Mouse (Mus musculus): ENCODE data around the gene Mbd3. TPM values are rescaled to one million over a fixed set of nuclear protein-coding genes. Genes with fewer than 3 reads are reported as not detected.
"Not testable (repeated sequence)": the region's sequence is repeated elsewhere in the genome, so short reads cannot be mapped to it uniquely, and the experiment has no call there.

Mbd3 gene
- polyA plus RNA-seq, 1 experiment: 186 TPM

GRCm38 (mm10) chr10:80348981-80349380 lies 50.4 kb downstream of the Mbd3 start:
- H3K4me1 ChIP-seq (ENCODE audit: control insufficient read depth, insufficient read depth, low read length): peaks cover 2% of the 10 kb centered on the region; the same call in 1 of the 2 replicates
- TF ChIP-seq POLR2A (IDR thresholded peaks at IDR 0.05; ENCODE audit: extremely low read depth, insufficient read depth, low read length): no peak
- no peak for TF ChIP-seq CTCF (IDR thresholded peaks at IDR 0.05; ENCODE audit: extremely low read depth, insufficient read depth, low read length)
- H3K4me3 ChIP-seq (ENCODE audit: insufficient read depth, low read length): no peak overlapping the region
- no peak overlapping the region for H3K27ac ChIP-seq (ENCODE audit: insufficient read depth, low read length)

- peaks cover 2% of the 10 kb centered on the region; the same call in 1 of the 2 replicates for H3K4me1 ChIP-seq (ENCODE audit: control insufficient read depth, insufficient read depth, low read length)
- H3K4me3 ChIP-seq (ENCODE audit: insufficient read depth, low read length): peak within 1 kb of the TSS; percentile 21; the same call in 1 of the 2 replicates
- no peak within 1 kb of the TSS for H3K27ac ChIP-seq (ENCODE audit: insufficient read depth, low read length)
- TF ChIP-seq CTCF (IDR thresholded peaks at IDR 0.05; ENCODE audit: extremely low read depth, insufficient read depth, low read length) (no peak), POLR2A (IDR thresholded peaks at IDR 0.05; ENCODE audit: extremely low read depth, insufficient read depth, low read length) (no peak)
Measured at GRCm38 (mm10) chr10:80348244-80348781, 51.0 kb downstream of the Mbd3 start, which contains the start of gene Adamtsl5. Gene Adamtsl5 (minus strand): TSS chr10:80348412.

- no peak overlapping the region for H3K27ac ChIP-seq (ENCODE audit: insufficient read depth, low read length)
- TF ChIP-seq CTCF (IDR thresholded peaks at IDR 0.05; ENCODE audit: extremely low read depth, insufficient read depth, low read length): no peak
- TF ChIP-seq POLR2A (IDR thresholded peaks at IDR 0.05; ENCODE audit: extremely low read depth, insufficient read depth, low read length): no peak
- peaks cover 2% of the 10 kb centered on the region; the same call in 1 of the 2 replicates for H3K4me1 ChIP-seq (ENCODE audit: control insufficient read depth, insufficient read depth, low read length)
- H3K4me3 ChIP-seq (ENCODE audit: insufficient read depth, low read length): peak overlapping the region; percentile 21; the same call in 1 of the 2 replicates
Measured at GRCm38 (mm10) chr10:80347514-80347967, 51.8 kb downstream of the Mbd3 start.

- H3K4me3 ChIP-seq (ENCODE audit: insufficient read depth, low read length); H3K4me1 ChIP-seq (ENCODE audit: control insufficient read depth, insufficient read depth, low read length); H3K27ac ChIP-seq (ENCODE audit: insufficient read depth, low read length): not testable (repeated sequence)
Measured at GRCm38 (mm10) chr10:80345929-80346328, 53.4 kb downstream of the Mbd3 start.

GRCm38 (mm10) chr10:80345122-80345521 lies 54.2 kb downstream of the Mbd3 start:
- Histone ChIP-seq H3K4me1 (ENCODE audit: control insufficient read depth, insufficient read depth, low read length) (peaks cover 2% of the 10 kb centered on the region; the same call in 1 of the 2 replicates), H3K27ac (ENCODE audit: insufficient read depth, low read length) (no peak overlapping the region), H3K4me3 (ENCODE audit: insufficient read depth, low read length) (no peak overlapping the region)
- TF ChIP-seq CTCF (IDR thresholded peaks at IDR 0.05; ENCODE audit: extremely low read depth, insufficient read depth, low read length) (no peak), POLR2A (IDR thresholded peaks at IDR 0.05; ENCODE audit: extremely low read depth, insufficient read depth, low read length) (no peak)

- Histone ChIP-seq H3K4me1 (ENCODE audit: control insufficient read depth, insufficient read depth, low read length) (peaks cover 2% of the 10 kb centered on the region; the same call in 1 of the 2 replicates), H3K27ac (ENCODE audit: insufficient read depth, low read length) (no peak overlapping the region; the same call in 1 of the 2 replicates), H3K4me3 (ENCODE audit: insufficient read depth, low read length) (no peak overlapping the region)
- TF ChIP-seq CTCF (IDR thresholded peaks at IDR 0.05; ENCODE audit: extremely low read depth, insufficient read depth, low read length): no peak
- TF ChIP-seq POLR2A (IDR thresholded peaks at IDR 0.05; ENCODE audit: extremely low read depth, insufficient read depth, low read length): no peak
Measured at GRCm38 (mm10) chr10:80344131-80344661, 55.2 kb downstream of the Mbd3 start.

GRCm38 (mm10) chr10:80343425-80343895 lies 55.9 kb downstream of the Mbd3 start:
- Histone ChIP-seq H3K4me1 (ENCODE audit: control insufficient read depth, insufficient read depth, low read length) (peaks cover 2% of the 10 kb centered on the region; the same call in 1 of the 2 replicates), H3K27ac (ENCODE audit: insufficient read depth, low read length) (no peak overlapping the region), H3K4me3 (ENCODE audit: insufficient read depth, low read length) (no peak overlapping the region)
- TF ChIP-seq CTCF (IDR thresholded peaks at IDR 0.05; ENCODE audit: extremely low read depth, insufficient read depth, low read length): no peak
- no peak for TF ChIP-seq POLR2A (IDR thresholded peaks at IDR 0.05; ENCODE audit: extremely low read depth, insufficient read depth, low read length)

- no peak for TF ChIP-seq CTCF (IDR thresholded peaks at IDR 0.05; ENCODE audit: extremely low read depth, insufficient read depth, low read length)
- TF ChIP-seq POLR2A (IDR thresholded peaks at IDR 0.05; ENCODE audit: extremely low read depth, insufficient read depth, low read length): no peak
- no peak overlapping the region for H3K4me3 ChIP-seq (ENCODE audit: insufficient read depth, low read length)
- no peak overlapping the region for H3K27ac ChIP-seq (ENCODE audit: insufficient read depth, low read length)
- peaks cover 2% of the 10 kb centered on the region; the same call in 1 of the 2 replicates for H3K4me1 ChIP-seq (ENCODE audit: control insufficient read depth, insufficient read depth, low read length)
Measured at GRCm38 (mm10) chr10:80342749-80343424, 56.5 kb downstream of the Mbd3 start.

Other genes with a start within 250 kb of the Mbd3 start
- 150 and 180 TPM in 2 replicates for gene Cirbp, start 233.6 kb downstream of the Mbd3 start, polyA plus RNA-seq (2012; rRNA removed)
- gene 1600002K03Rik, start 226.6 kb downstream of the Mbd3 start, polyA plus RNA-seq (2012; rRNA removed): 13.1 and 13.9 TPM in 2 replicates
- 7.7 and 8.5 TPM in 2 replicates for gene Efna2, start 220.1 kb downstream of the Mbd3 start, polyA plus RNA-seq (2012; rRNA removed)
- 36.9 and 37.1 TPM in 2 replicates for gene Mum1, start 173.1 kb downstream of the Mbd3 start, polyA plus RNA-seq (2012; rRNA removed)
- 417 and 424 TPM in 2 replicates for gene Ndufs7, start 150.4 kb downstream of the Mbd3 start, polyA plus RNA-seq (2012; rRNA removed)
- 43.9 and 59.6 TPM in 2 replicates for gene Gamt, start 138.5 kb downstream of the Mbd3 start, polyA plus RNA-seq (2012; rRNA removed)
- 65.4 and 70.8 TPM in 2 replicates for gene Dazap1, start 138.1 kb downstream of the Mbd3 start, polyA plus RNA-seq (2012; rRNA removed)
- 2,242 and 2,263 TPM in 2 replicates for gene Rps15, start 107.1 kb downstream of the Mbd3 start, polyA plus RNA-seq (2012; rRNA removed)
- gene Apc2, start 103.6 kb downstream of the Mbd3 start, polyA plus RNA-seq (2012; rRNA removed): 54.9 and 55.2 TPM in 2 replicates
- 51.9 and 52.3 TPM in 2 replicates for gene 2310011J03Rik, start 79.0 kb downstream of the Mbd3 start, polyA plus RNA-seq (2012; rRNA removed)
- gene Pcsk4, start 70.1 kb downstream of the Mbd3 start, polyA plus RNA-seq (2012; rRNA removed): 13.1 and 13.9 TPM in 2 replicates
- gene Reep6, start 69.6 kb downstream of the Mbd3 start, polyA plus RNA-seq (2012; rRNA removed): 5.7 and 6.3 TPM in 2 replicates
- gene Adamtsl5, start 51.1 kb downstream of the Mbd3 start, polyA plus RNA-seq (2012; rRNA removed): 7.9 and 9.4 TPM in 2 replicates
- 36.3 and 40.3 TPM in 2 replicates for gene Plk5, start 43.1 kb downstream of the Mbd3 start, polyA plus RNA-seq (2012; rRNA removed)
- 13.8 and 14.3 TPM in 2 replicates for gene Mex3d, start 11.9 kb downstream of the Mbd3 start, polyA plus RNA-seq (2012; rRNA removed)
- gene Uqcr11, start 7.3 kb upstream of the Mbd3 start, polyA plus RNA-seq (2012; rRNA removed): 1,456 and 1,595 TPM in 2 replicates
- 25.5 and 26.0 TPM in 2 replicates for gene Tcf3, start 34.1 kb upstream of the Mbd3 start, polyA plus RNA-seq (2012; rRNA removed)
- gene Onecut3, start 95.3 kb upstream of the Mbd3 start, polyA plus RNA-seq (2012; rRNA removed): not detected in 2 replicates
- gene Atp8b3, start 139.6 kb upstream of the Mbd3 start, polyA plus RNA-seq (2012; rRNA removed): 0.08 and 0.09 TPM in 2 replicates
- 44.7 and 45.0 TPM in 2 replicates for gene Rexo1, start 162.0 kb upstream of the Mbd3 start, polyA plus RNA-seq (2012; rRNA removed)
- gene Klf16, start 177.8 kb upstream of the Mbd3 start, polyA plus RNA-seq (2012; rRNA removed): 34.7 and 36.9 TPM in 2 replicates
- 329 and 330 TPM in 2 replicates for gene Abhd17a, start 190.8 kb upstream of the Mbd3 start, polyA plus RNA-seq (2012; rRNA removed)
- 63.2 and 63.9 TPM in 2 replicates for gene Scamp4, start 203.3 kb upstream of the Mbd3 start, polyA plus RNA-seq (2012; rRNA removed)
- gene Adat3, start 203.3 kb upstream of the Mbd3 start, polyA plus RNA-seq (2012; rRNA removed): 4.0 and 4.3 TPM in 2 replicates
- 2.5 and 2.8 TPM in 2 replicates for gene Gm49322, start 206.5 kb upstream of the Mbd3 start, polyA plus RNA-seq (2012; rRNA removed)
- 294 and 314 TPM in 2 replicates for gene Csnk1g2, start 223.3 kb upstream of the Mbd3 start, polyA plus RNA-seq (2012; rRNA removed)